Mouse (Mus musculus) lung, adult 2 months (tissue): ENCODE measurements at regions not wholly inside any gene's neighbourhood (a gene's known extent, or its start where the extent isn't known, plus 50 kb on each side); places are given as distances from the start of the nearest gene placed in this dataset.

Source experiments
- DNase-seq: peaks from one replicate; pipeline ENCODE4 v3.0.0; 2022
- H3K4me1 ChIP-seq: fragments of 200-500 bp; 2 replicates; pipeline ENCODE4 v1.6.1; 2011; ENCODE audit warnings: low read length; ENCODE audit not compliant: control insufficient read depth, insufficient read depth
- H3K4me3 ChIP-seq: fragments of 200-500 bp; replicated peaks from 2 replicates; pipeline ENCODE3; 2011; ENCODE audit warnings: low read depth, mild to moderate bottlenecking, control low read depth, low read length; ENCODE audit errors: extremely low read depth
- CTCF ChIP-seq: fragments of 200-500 bp; IDR thresholded peaks from 2 replicates; pipeline ENCODE4 v1.5.1; 2011; ENCODE audit warnings: mild to moderate bottlenecking, low read length, control low read depth; ENCODE audit not compliant: insufficient read depth
- POLR2A ChIP-seq: fragments of 200-500 bp; IDR thresholded peaks from 2 replicates; pipeline ENCODE4 v1.6.1; 2011; ENCODE audit warnings: low read depth, mild to moderate bottlenecking, control low read depth, low read length, borderline replicate concordance; ENCODE audit errors: extremely low read depth
- WGBS: fragments of 180-500 bp; shearing (Covaris S2); methylation state at CpG from one replicate; pipeline ENCODE4 v1.1.7; 2018; 5-methylcytosine and 5-hydroxymethylcytosine counted together

GRCm38 (mm10) chr5:50751358-50751757 lies 692.6 kb upstream of the Adgra3 start:
- H3K4me1 ChIP-seq: no peaks in the 10 kb centered on the region
- TF ChIP-seq CTCF (no peak), POLR2A (no peak)
- H3K4me3 ChIP-seq: no peak overlapping the region
- WGBS: 61% methylated on average over 3 of the region's 3 CpGs
- no peak for DNase-seq

GRCm38 (mm10) chr5:50743030-50743429 lies 684.2 kb upstream of the Adgra3 start:
- no peaks in the 10 kb centered on the region for H3K4me1 ChIP-seq
- 72% methylated on average over 5 of the region's 5 CpGs for WGBS
- TF ChIP-seq CTCF (no peak), POLR2A (no peak)
- no peak overlapping the region for H3K4me3 ChIP-seq
- DNase-seq: no peak

DNA sequence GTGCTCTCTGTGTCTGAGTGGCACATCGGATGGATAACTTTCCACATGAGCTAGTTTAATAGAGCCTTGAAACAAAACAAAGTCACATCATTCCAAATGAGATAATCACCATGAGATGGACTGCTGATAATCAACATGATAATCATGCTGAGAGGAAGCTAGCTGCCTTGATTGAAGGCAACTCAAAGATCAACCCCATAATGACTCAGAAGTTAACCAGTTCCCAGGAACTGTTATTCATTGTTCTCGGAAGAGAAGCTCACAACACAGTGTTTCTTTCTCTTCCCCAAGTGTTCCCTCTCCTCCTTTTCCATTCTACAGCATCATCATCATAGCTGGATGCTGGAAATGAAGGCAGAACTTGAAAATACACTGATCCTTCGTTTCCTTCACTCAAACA lies 674.9 kb upstream of the Adgra3 start:
- Histone ChIP-seq H3K4me3 (no peak overlapping the region), H3K4me1 (no peaks in the 10 kb centered on the region)
- TF ChIP-seq POLR2A: no peak
- no peak for TF ChIP-seq CTCF
- 57% methylated on average over 3 of the region's 3 CpGs for WGBS
- no peak for DNase-seq

DNA sequence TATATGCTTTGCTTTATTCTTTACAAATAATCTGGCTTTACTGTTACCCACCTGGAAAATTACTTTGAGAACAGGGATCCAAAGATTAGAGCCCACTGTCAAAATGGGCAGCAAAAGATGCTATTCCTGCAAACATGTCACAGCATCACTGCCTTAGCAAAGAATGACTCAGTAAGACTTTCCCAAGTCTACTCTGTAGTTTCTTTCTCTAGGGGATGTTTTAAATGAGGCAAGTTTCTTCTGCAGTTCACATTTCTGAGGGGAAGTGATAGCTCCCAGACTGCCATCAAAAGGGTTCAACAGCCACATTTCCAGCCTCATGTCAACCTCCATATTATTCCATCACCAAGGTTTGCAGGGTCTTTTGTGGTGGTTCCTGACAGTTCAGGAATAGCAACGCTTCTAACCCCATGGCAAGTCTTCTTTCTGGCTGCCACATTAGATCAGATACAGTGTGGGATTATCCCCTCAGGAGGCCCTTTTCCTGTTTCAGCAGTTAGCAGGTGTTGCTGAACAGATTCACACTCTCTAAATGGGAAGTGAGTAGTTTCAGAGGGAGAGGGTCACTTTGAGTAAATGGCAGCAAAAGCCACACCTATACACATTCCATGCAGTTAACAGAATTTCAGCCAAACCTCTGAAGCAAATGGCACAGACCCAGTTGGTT lies 669.7 kb upstream of the Adgra3 start:
- DNase-seq: no peak
- no peaks in the 10 kb centered on the region for H3K4me1 ChIP-seq
- no peak for TF ChIP-seq POLR2A
- no peak for TF ChIP-seq CTCF
- WGBS: 41% methylated on average over 1 of the region's 1 CpGs
- H3K4me3 ChIP-seq: no peak overlapping the region

- no peaks in the 10 kb centered on the region for H3K4me1 ChIP-seq
- no peak for TF ChIP-seq POLR2A
- no peak for TF ChIP-seq CTCF
- 47% methylated on average over 2 of the region's 2 CpGs for WGBS
- H3K4me3 ChIP-seq: no peak overlapping the region
- no peak for DNase-seq
Observed at GRCm38 (mm10) chr5:50706945-50707663, 648.3 kb upstream of the Adgra3 start.

- H3K4me3 ChIP-seq: no peak overlapping the region
- 16% methylated on average over 2 of the region's 2 CpGs for WGBS
- TF ChIP-seq POLR2A: no peak
- TF ChIP-seq CTCF: no peak
- no peaks in the 10 kb centered on the region for H3K4me1 ChIP-seq
- no peak for DNase-seq
Observed at GRCm38 (mm10) chr5:50698084-50698483, 639.3 kb upstream of the Adgra3 start.

- DNase-seq: no peak
- WGBS: 44% methylated on average over 8 of the region's 8 CpGs
- Histone ChIP-seq H3K4me1 (no peaks in the 10 kb centered on the region), H3K4me3 (no peak overlapping the region)
- no peak for TF ChIP-seq CTCF
- TF ChIP-seq POLR2A: no peak
Observed at GRCm38 (mm10) chr5:50697588-50697987, 638.8 kb upstream of the Adgra3 start.

DNA sequence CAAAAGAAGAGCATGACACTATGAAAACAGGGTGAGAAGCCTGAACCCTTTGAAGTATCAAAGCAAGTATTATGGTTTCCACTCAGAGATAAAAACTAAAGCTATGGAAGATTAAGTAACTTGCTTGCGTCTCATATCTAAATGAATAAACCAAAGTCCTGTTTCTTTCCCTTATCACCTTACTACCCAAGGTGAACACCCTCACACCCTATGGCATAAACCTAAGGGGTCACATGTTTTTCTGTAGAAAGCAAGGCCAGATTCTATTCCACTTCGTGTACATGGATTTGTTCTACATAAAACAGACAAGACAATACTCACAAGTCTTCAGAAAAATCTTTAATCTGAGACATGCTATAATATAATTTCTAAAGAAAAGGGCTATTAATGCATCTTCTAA lies 629.6 kb upstream of the Adgra3 start:
- DNase-seq: no peak
- H3K4me1 ChIP-seq: no peaks in the 10 kb centered on the region
- 58% methylated on average over 2 of the region's 2 CpGs for WGBS
- no peak overlapping the region for H3K4me3 ChIP-seq
- TF ChIP-seq CTCF (no peak), POLR2A (no peak)

GRCm38 (mm10) chr5:50683966-50684365 lies 625.2 kb upstream of the Adgra3 start:
- 77% methylated on average over 5 of the region's 5 CpGs for WGBS
- no peak for TF ChIP-seq POLR2A
- TF ChIP-seq CTCF: no peak
- no peak for DNase-seq

GRCm38 (mm10) chr5:50636539-50636938 lies 577.7 kb upstream of the Adgra3 start:
- no peak for DNase-seq
- Histone ChIP-seq H3K4me3 (no peak overlapping the region), H3K4me1 (no peaks in the 10 kb centered on the region)
- TF ChIP-seq CTCF (no peak), POLR2A (no peak)

More at GRCm38 (mm10) chr5:50683966-50684365, 625.2 kb upstream of the Adgra3 start:
- Histone ChIP-seq H3K4me3 (no peak overlapping the region), H3K4me1 (no peaks in the 10 kb centered on the region)

GRCm38 (mm10) chr5:50626648-50627047 lies 567.8 kb upstream of the Adgra3 start:
- WGBS: 79% methylated on average over 6 of the region's 6 CpGs
- no peaks in the 10 kb centered on the region for H3K4me1 ChIP-seq
- H3K4me3 ChIP-seq: no peak overlapping the region
- TF ChIP-seq POLR2A: no peak
- TF ChIP-seq CTCF: no peak
- DNase-seq: no peak
